Mouse (Mus musculus) erythroblast, embryonic 14.5 days (primary cell): ENCODE data around the gene Syp. TPM values are rescaled to one million over a fixed set of nuclear protein-coding genes. Genes with fewer than 3 reads are reported as not detected.
A peak's percentile ranks its signal among the peaks of the same experiment; 100 is the strongest.

Experiments used
- H3K27me3 ChIP-seq: 2 replicates; pipeline ENCODE4 v1.6.1; 2012; ENCODE audit warnings: inconsistent platforms; ENCODE audit not compliant: control insufficient read depth
- H3K36me3 ChIP-seq: 2 replicates; pipeline ENCODE4 v1.6.1; 2012; ENCODE audit warnings: mild to moderate bottlenecking, inconsistent platforms; ENCODE audit not compliant: control insufficient read depth
- H3K4me1 ChIP-seq: 2 replicates; pipeline ENCODE4 v1.6.1; 2012; ENCODE audit warnings: inconsistent platforms; ENCODE audit not compliant: control insufficient read depth
- H3K4me3 ChIP-seq: replicated peaks from 2 replicates; pipeline ENCODE3; 2012; ENCODE audit warnings: moderate library complexity, mild to moderate bottlenecking, inconsistent platforms
- H3K9me3 ChIP-seq: 2 replicates; pipeline ENCODE4 v1.6.1; 2012; ENCODE audit warnings: low read length, inconsistent platforms, mixed read lengths; ENCODE audit not compliant: control insufficient read depth
- GATA1 ChIP-seq: IDR thresholded peaks from 2 replicates; pipeline ENCODE4 v1.6.1; 2012; ENCODE audit warnings: low read length, inconsistent platforms, mixed read lengths
- TAL1 ChIP-seq: IDR thresholded peaks from 3 replicates; pipeline ENCODE4 v1.6.1; 2012; ENCODE audit warnings: low read length, inconsistent platforms, mixed read lengths
- polyA plus RNA-seq: library from polyadenylated mRNA; stranded (reverse); fragments of >175 nt; gene quantifications from 2 replicates; pipeline ENCODE4 v1.2.3, GENCODE M21; 2012

Gene Syp
- polyA plus RNA-seq, 1 experiment = 0.04 TPM

- no peaks in the 10 kb centered on the region for H3K36me3 ChIP-seq
- no peaks in the 10 kb centered on the region for H3K4me1 ChIP-seq
- no peak for TF ChIP-seq GATA1
- TF ChIP-seq TAL1 = no peak
- H3K9me3 ChIP-seq = 0 out of 2 replicates have a peak, but pooled peaks cover 3% of the 10 kb centered on the region
- H3K27me3 ChIP-seq = no peaks in the 10 kb centered on the region
- no peak overlapping the region for H3K4me3 ChIP-seq
Observed at GRCm38 (mm10) chrX:7617889-7618551, 20.3 kb upstream of the Syp start.

- H3K4me3 ChIP-seq = no peak overlapping the region
- H3K9me3 ChIP-seq = peaks cover 2% of the 10 kb centered on the region; the same call in 1 of the 2 replicates
- H3K27me3 ChIP-seq = no peaks in the 10 kb centered on the region
- H3K36me3 ChIP-seq = no peaks in the 10 kb centered on the region
- peaks cover 2% of the 10 kb centered on the region for H3K4me1 ChIP-seq
- TF ChIP-seq GATA1 (no peak), TAL1 (no peak)
Observed at GRCm38 (mm10) chrX:7632560-7632959, 5.7 kb upstream of the Syp start.

- H3K4me3 ChIP-seq = no peak overlapping the region
- H3K9me3 ChIP-seq = peaks cover 2% of the 10 kb centered on the region; the same call in 1 of the 2 replicates
- no peaks in the 10 kb centered on the region for H3K36me3 ChIP-seq
- peaks cover 26% of the 10 kb centered on the region for H3K4me1 ChIP-seq
- peaks cover 13% of the 10 kb centered on the region for H3K27me3 ChIP-seq
- no peak for TF ChIP-seq GATA1
- no peak for TF ChIP-seq TAL1
Observed at GRCm38 (mm10) chrX:7635101-7635500, 3.2 kb upstream of the Syp start.

- peaks cover 4% of the 10 kb centered on the region; the same call in 1 of the 2 replicates for H3K9me3 ChIP-seq
Observed at GRCm38 (mm10) chrX:7639536-7640325, 1.5 kb downstream of the Syp start.

GRCm38 (mm10) chrX:7640785-7641184 is 2.5 kb downstream of the Syp start:
- Histone ChIP-seq H3K4me1 (peaks cover 38% of the 10 kb centered on the region), H3K27me3 (peaks cover 36% of the 10 kb centered on the region), H3K9me3 (peaks cover 3% of the 10 kb centered on the region; the same call in 1 of the 2 replicates), H3K4me3 (no peak overlapping the region), H3K36me3 (no peaks in the 10 kb centered on the region)
- TF ChIP-seq TAL1 (no peak), GATA1 (no peak)

More at GRCm38 (mm10) chrX:7639536-7640325, 1.5 kb downstream of the Syp start:
- Histone ChIP-seq H3K27me3 (peaks cover 34% of the 10 kb centered on the region), H3K4me1 (peaks cover 37% of the 10 kb centered on the region), H3K4me3 (no peak overlapping the region), H3K36me3 (no peaks in the 10 kb centered on the region)
- TF ChIP-seq TAL1 (no peak), GATA1 (no peak)

GRCm38 (mm10) chrX:7645349-7645748 is 7.1 kb downstream of the Syp start:
- H3K9me3 ChIP-seq = 0 out of 2 replicates have a peak, but pooled peaks cover 3% of the 10 kb centered on the region
- no peak overlapping the region for H3K4me3 ChIP-seq
- H3K36me3 ChIP-seq = no peaks in the 10 kb centered on the region
- peaks cover 31% of the 10 kb centered on the region for H3K4me1 ChIP-seq
- TF ChIP-seq TAL1 (no peak), GATA1 (no peak)
- H3K27me3 ChIP-seq = peaks cover 23% of the 10 kb centered on the region

GRCm38 (mm10) chrX:7648671-7649304 is 10.5 kb downstream of the Syp start:
- H3K27me3 ChIP-seq = peaks cover 5% of the 10 kb centered on the region; the same call in 1 of the 2 replicates
- no peak for TF ChIP-seq GATA1
- peaks cover 22% of the 10 kb centered on the region for H3K4me1 ChIP-seq
- no peaks in the 10 kb centered on the region for H3K9me3 ChIP-seq
- no peaks in the 10 kb centered on the region for H3K36me3 ChIP-seq
- peak overlapping the region; percentile 63 for H3K4me3 ChIP-seq

GRCm38 (mm10) chrX:7657221-7657639 is 19.0 kb downstream of the Syp start, which contains the start of gene Prickle3:
Prickle3 (plus strand) TSS chrX:7657260.
- TF ChIP-seq GATA1 (no peak), TAL1 (no peak)
- Histone ChIP-seq H3K4me1 (peaks cover 6% of the 10 kb centered on the region), H3K4me3 (peak within 1 kb of the TSS; percentile 56), H3K36me3 (no peaks in the 10 kb centered on the region), H3K27me3 (peaks cover 13% of the 10 kb centered on the region), H3K9me3 (no peaks in the 10 kb centered on the region)
